Mouse (Mus musculus) midbrain, embryonic 11.5 days (tissue): Measurements from ENCODE around the gene Brinp1. TPM values are rescaled to one million over a fixed set of nuclear protein-coding genes. Genes with fewer than 3 reads are reported as not detected.
"Not testable (repeated sequence)": the region's sequence is repeated elsewhere in the genome, so short reads cannot be mapped to it uniquely, and the experiment has no call there.

Source experiments
- ATAC-seq: fragments of 200-750 bp; cut with Nextera tagmentation; 2 replicates; pipeline ENCODE4 v1.8.0; 2017; ENCODE audit warnings: moderate TSS enrichment, moderate library complexity; ENCODE audit not compliant: low FRiP score
- DNase-seq: peaks from one replicate; pipeline ENCODE4 v3.0.0; 2015; ENCODE audit warnings: low spot score; ENCODE audit errors: missing footprints
- H3K27ac ChIP-seq: fragments of 300-500 bp; sonication (generic); 2 replicates; pipeline ENCODE4 v1.5.1; 2014; ENCODE audit warnings: low read depth, low read length
- H3K27me3 ChIP-seq: fragments of 300-500 bp; sonication (generic); 2 replicates; pipeline ENCODE4 v1.6.1; 2014; ENCODE audit warnings: mild to moderate bottlenecking, low read length, moderate library complexity, mixed read lengths; ENCODE audit not compliant: control insufficient read depth, insufficient read depth
- H3K36me3 ChIP-seq: fragments of 300-500 bp; sonication (generic); 2 replicates; pipeline ENCODE4 v1.6.1; 2014; ENCODE audit warnings: mild to moderate bottlenecking, low read length, moderate library complexity, mixed read lengths; ENCODE audit not compliant: control insufficient read depth, insufficient read depth
- H3K4me1 ChIP-seq: fragments of 300-500 bp; sonication (generic); 2 replicates; pipeline ENCODE4 v1.6.1; 2014; ENCODE audit warnings: low read length; ENCODE audit not compliant: control insufficient read depth, insufficient read depth
- H3K4me2 ChIP-seq: fragments of 300-500 bp; sonication (generic); 2 replicates; pipeline ENCODE4 v1.6.1; 2014; ENCODE audit warnings: mild to moderate bottlenecking, moderate library complexity
- H3K4me3 ChIP-seq: fragments of 300-500 bp; sonication (generic); 2 replicates; pipeline ENCODE4 v1.5.1; 2014; ENCODE audit warnings: low read depth, low read length
- H3K9ac ChIP-seq: fragments of 300-500 bp; sonication (generic); 2 replicates; pipeline ENCODE4 v1.6.1; 2014; ENCODE audit warnings: low read length
- H3K9me3 ChIP-seq: fragments of 300-500 bp; sonication (generic); 2 replicates; pipeline ENCODE4 v1.6.1; 2016; ENCODE audit warnings: low read length; ENCODE audit not compliant: control insufficient read depth
- WGBS: fragments of 180-500 bp; shearing (Covaris S2); extraction: QIAGEN DNeasy Blood & Tissue Kit; methylation state at CpG from one replicate; pipeline ENCODE4 v1.1.7; 2014; 5-methylcytosine and 5-hydroxymethylcytosine counted together
- polyA plus RNA-seq: library from polyadenylated mRNA; unstranded; fragments of >200 nt; fragmentation: Nextera tagmentation; extraction: Ambion mirVana; gene quantifications from 2 replicates; pipeline ENCODE4 v1.2.1, GENCODE M21; 2014

Brinp1 gene
- polyA plus RNA-seq, 1 experiment from 2014 or later, result 7.8 TPM

DNA sequence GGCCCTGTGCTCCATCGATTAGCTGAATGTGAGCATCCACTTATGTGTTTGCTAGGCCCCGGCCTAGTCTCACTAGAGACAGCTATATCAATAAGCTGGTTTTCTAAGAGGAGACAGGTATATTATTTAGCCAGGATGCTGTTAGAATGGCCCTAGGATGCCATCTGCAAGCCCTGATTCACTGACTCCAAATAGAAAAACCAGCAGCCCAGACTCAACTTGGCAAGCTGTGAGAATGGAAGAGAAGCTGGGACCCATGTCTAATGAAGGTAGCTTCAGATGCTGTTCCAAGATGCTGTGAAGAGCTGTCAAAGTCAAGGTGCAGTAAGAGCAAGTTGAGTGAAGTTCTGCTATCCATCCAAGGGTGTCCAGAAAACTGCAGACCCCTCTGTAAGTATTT lies 89.5 kb downstream of the Brinp1 start:
- Histone ChIP-seq H3K27ac (no peak overlapping the region), H3K9me3 (no peaks in the 10 kb centered on the region), H3K4me3 (no peak overlapping the region), H3K9ac (no peak overlapping the region), H3K36me3 (no peaks in the 10 kb centered on the region), H3K4me1 (no peaks in the 10 kb centered on the region), H3K4me2 (no peak overlapping the region), H3K27me3 (no peaks in the 10 kb centered on the region)
- 90% methylated on average over 2 of the region's 2 CpGs for WGBS
- ATAC-seq (no peak), DNase-seq (no peak)

DNA sequence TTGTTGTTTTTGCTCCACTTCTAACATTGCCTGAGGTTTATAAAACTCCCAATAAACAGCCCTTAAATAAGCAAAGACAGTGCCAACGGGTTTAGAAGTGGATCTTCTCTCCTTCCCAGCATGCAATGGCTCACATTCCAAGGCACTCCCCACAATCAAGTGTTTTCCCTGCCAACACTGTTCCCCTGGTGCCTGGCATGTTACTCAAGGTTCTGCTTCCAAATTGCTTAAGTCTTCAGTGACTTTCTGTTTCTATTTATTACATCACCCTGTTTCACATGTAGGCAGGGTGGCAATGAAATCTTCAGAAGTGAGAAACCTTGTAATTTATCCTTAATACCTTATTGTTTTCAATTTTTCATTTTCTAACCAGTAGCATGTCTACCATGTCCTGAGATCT lies 97.3 kb downstream of the Brinp1 start:
- H3K36me3 ChIP-seq, result no peaks in the 10 kb centered on the region

DNA sequence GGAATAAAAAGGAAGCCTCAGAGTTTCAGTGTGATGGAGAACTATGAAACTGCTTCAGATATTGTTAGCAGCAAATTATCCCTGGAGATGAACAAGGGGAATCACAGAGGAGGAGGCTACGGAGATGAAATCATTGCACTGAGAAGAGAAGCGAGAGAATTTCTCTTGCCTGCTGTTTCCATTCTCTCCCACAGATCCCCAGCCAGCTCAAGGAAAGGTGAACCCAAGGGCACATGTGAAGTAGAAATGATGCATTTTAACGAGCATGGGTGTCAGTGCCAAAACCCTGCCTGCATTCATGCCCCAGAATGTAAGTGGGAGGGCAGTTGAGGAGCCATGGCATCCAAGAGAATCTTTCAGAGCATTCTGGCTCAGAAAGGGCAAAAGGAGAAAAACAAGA lies 104.5 kb downstream of the Brinp1 start:
- DNase-seq (no peak), ATAC-seq (no peak)
- Histone ChIP-seq H3K9ac (no peak overlapping the region), H3K4me2 (no peak overlapping the region), H3K9me3 (no peaks in the 10 kb centered on the region), H3K4me1 (no peaks in the 10 kb centered on the region), H3K36me3 (no peaks in the 10 kb centered on the region), H3K27ac (no peak overlapping the region), H3K27me3 (no peaks in the 10 kb centered on the region), H3K4me3 (no peak overlapping the region)
- WGBS, result 84% methylated on average over 3 of the region's 3 CpGs

More for the DNA sequence above, 97.3 kb downstream of the Brinp1 start:
- 76% methylated on average over 1 of the region's 1 CpGs for WGBS
- Histone ChIP-seq H3K9ac (no peak overlapping the region), H3K4me1 (no peaks in the 10 kb centered on the region), H3K27ac (no peak overlapping the region), H3K4me2 (no peak overlapping the region), H3K9me3 (no peaks in the 10 kb centered on the region), H3K27me3 (no peaks in the 10 kb centered on the region), H3K4me3 (no peak overlapping the region)
- no peak for DNase-seq
- no peak for ATAC-seq

DNA sequence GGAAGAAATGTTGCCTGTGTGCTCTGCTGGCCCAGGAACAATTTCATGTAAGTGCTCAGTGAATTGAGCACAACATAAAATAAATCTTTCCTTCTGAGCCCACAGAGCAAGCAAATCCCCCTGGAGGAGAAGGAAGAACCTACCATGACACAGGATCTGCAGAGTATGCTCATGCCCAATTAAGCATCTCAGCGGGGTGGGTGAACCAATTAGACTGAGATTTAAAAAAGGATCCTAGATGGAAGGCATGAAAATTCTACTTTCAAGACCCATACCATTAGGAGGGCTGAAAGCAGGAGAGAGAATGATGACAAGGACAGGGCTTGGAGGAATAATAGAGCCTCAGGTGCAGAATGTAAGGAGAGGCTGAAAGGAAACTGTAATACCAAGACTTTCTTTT lies 107.2 kb downstream of the Brinp1 start:
- WGBS, result 76% methylated on average over 1 of the region's 1 CpGs
- no peaks in the 10 kb centered on the region for H3K36me3 ChIP-seq
- no peak overlapping the region for H3K4me3 ChIP-seq
- no peaks in the 10 kb centered on the region for H3K9me3 ChIP-seq
- no peak overlapping the region for H3K9ac ChIP-seq
- H3K4me2 ChIP-seq, result no peak overlapping the region
- no peaks in the 10 kb centered on the region for H3K27me3 ChIP-seq
- no peaks in the 10 kb centered on the region for H3K4me1 ChIP-seq
- no peak for ATAC-seq
- no peak overlapping the region for H3K27ac ChIP-seq
- no peak for DNase-seq

DNA sequence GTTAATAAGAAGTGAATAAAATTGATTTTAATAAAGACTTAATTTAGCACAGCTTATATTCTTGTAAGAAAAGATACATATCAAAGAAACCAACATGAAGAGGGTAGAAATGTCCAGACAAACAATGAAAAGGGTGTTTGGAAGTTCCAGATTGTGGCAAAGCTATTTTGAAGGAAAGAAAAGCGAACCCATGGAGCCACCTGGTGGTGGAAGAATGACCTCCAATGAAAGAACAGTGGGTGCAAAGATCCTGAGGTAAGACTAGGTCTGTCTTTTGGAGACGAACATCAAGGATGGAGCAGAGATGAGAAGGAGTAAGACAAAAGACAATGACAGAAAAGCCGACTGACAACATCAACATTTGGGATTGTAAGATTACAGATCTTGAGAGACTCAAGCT lies 108.2 kb downstream of the Brinp1 start:
- no peak for DNase-seq
- Histone ChIP-seq H3K27me3 (no peaks in the 10 kb centered on the region), H3K27ac (no peak overlapping the region), H3K4me3 (no peak overlapping the region), H3K36me3 (no peaks in the 10 kb centered on the region), H3K4me2 (no peak overlapping the region), H3K9me3 (no peaks in the 10 kb centered on the region), H3K4me1 (no peaks in the 10 kb centered on the region), H3K9ac (no peak overlapping the region)
- no peak for ATAC-seq
- 55% methylated on average over 3 of the region's 3 CpGs for WGBS

DNA sequence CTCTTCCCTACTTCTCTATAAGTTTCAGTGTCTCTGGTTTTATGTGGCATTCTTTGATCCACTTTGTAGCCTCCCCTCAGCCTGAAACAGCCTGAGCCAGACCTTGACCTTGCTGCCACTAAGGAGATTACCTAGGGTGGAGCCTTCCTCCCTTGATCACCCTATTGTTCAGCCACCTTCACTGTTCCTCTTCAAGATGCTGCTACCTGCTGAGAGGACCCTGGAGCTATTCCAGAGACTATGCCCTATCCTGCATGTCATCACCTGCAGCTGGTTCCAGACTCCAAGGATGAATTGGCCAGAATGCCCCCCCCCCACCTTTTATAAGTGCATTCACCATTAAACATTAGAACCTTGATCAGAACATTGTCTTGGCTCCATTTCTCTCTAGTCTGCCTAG lies 140.2 kb downstream of the Brinp1 start:
- not testable (repeated sequence) for H3K36me3 ChIP-seq, DNase-seq, H3K27ac ChIP-seq, H3K4me3 ChIP-seq, H3K4me1 ChIP-seq, H3K27me3 ChIP-seq, H3K9ac ChIP-seq, H3K9me3 ChIP-seq, H3K4me2 ChIP-seq, ATAC-seq

DNA sequence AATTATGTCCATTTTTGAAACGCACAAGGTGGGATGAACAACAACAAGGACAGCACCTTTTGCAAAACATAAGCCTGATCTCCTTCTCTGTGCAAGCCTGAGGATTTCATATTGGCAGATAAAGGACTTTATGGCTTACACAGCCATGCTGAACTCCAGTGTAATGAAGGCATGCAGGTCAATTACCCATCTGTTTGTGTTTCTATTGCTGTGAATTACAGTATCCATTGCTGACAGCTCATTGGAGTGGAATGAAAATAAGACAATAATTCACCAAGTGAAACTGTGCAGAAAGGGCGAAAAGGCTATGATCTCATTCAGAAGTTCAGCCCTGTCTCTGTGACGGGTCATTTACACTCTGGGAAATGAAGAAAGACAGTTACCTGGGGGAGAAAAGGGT lies 147.7 kb downstream of the Brinp1 start:
- ATAC-seq (no peak), DNase-seq (no peak)
- Histone ChIP-seq H3K36me3 (no peaks in the 10 kb centered on the region), H3K27me3 (no peaks in the 10 kb centered on the region), H3K9me3 (no peaks in the 10 kb centered on the region), H3K4me2 (no peak overlapping the region), H3K9ac (no peak overlapping the region), H3K4me3 (no peak overlapping the region), H3K4me1 (no peaks in the 10 kb centered on the region), H3K27ac (no peak overlapping the region)
- 84% methylated on average over 3 of the region's 3 CpGs for WGBS

DNA sequence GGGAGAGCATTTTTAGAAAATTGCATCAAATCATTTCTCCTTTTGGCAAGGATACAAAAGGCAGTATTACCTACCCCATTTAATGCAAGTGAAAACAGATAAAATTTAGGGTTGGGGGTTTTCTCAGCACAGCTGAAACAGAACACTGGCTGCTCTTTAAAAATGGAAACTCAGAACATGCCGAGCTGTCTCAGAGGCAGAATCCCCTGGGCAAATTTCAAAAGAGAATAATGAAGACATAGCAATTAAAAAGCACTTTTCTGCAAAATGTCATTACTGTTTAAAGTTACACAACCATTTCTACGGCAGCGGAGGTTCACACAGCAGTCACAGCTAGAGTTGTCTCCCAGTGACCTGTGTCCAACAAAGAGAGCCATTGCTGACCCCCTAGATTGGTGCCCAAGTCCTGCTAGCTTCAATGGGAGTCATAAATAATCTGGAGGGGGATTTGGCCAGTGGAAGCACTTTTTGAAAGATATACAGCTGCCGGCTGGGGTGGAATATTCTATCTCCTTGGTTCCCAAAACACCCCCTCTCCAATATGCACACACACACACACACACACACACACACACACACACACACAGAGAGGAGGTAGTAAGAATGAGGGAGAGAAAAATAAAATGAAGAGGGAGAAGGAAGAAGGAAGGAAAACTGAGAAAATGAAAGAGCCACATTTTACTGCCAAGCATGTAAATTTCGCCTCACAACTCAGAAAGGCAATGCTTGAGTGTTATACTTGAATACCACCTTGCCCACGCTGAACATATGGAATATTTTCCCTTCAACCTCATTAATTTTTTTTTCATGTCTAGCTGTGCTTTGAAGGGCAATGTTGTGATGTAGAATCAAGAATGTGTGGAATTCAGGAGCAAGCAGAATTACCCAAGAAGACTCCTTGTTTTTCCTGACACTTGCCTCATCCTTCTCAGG lies 152.0 kb downstream of the Brinp1 start:
- H3K4me1 ChIP-seq, result no peaks in the 10 kb centered on the region
- no peaks in the 10 kb centered on the region for H3K9me3 ChIP-seq
- no peak overlapping the region for H3K9ac ChIP-seq
- no peak overlapping the region for H3K4me3 ChIP-seq
- no peaks in the 10 kb centered on the region for H3K36me3 ChIP-seq
- no peak for DNase-seq
- no peak overlapping the region for H3K4me2 ChIP-seq
- no peak overlapping the region for H3K27ac ChIP-seq
- 89% methylated on average over 6 of the region's 6 CpGs for WGBS
- no peaks in the 10 kb centered on the region for H3K27me3 ChIP-seq
- ATAC-seq, result no peak

DNA sequence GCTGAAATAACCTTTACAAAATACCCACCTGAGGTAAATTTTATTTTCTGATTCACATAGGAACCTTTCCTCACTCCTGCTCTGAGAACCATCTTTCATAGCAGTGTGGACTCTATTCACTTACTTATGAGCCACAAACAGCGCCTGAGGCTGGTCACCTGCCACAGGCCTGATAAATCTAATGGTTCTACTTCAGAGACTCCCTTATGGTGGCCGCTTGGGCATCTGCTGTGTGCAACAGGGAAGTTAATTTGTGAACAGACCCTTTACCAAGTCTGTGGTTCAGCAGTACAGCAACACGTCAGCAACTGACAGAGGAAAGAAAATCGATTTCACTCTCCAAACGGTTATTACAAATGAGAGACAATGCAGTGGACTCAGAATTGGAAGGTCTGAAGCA lies 164.2 kb downstream of the Brinp1 start:
- no peak overlapping the region for H3K9ac ChIP-seq
- H3K9me3 ChIP-seq, result no peaks in the 10 kb centered on the region
- H3K4me3 ChIP-seq, result no peak overlapping the region
- DNase-seq (no peak), ATAC-seq (no peak)
- no peaks in the 10 kb centered on the region for H3K4me1 ChIP-seq
- WGBS, result 84% methylated on average over 5 of the region's 5 CpGs
- H3K27ac ChIP-seq, result no peak overlapping the region
- no peaks in the 10 kb centered on the region for H3K27me3 ChIP-seq
- no peak overlapping the region for H3K4me2 ChIP-seq
- no peaks in the 10 kb centered on the region for H3K36me3 ChIP-seq
